Mouse (Mus musculus): ENCODE measurements around the gene Slc5a2. TPM values are rescaled to one million over a fixed set of nuclear protein-coding genes. Genes with fewer than 3 reads are reported as not detected.

The Slc5a2 gene
- polyA plus RNA-seq, 1 experiment: 2.0 TPM

- H3K27ac ChIP-seq (ENCODE audit: control insufficient read depth, insufficient read depth, low read depth, low read length): no peak overlapping the region
- peaks cover 5% of the 10 kb centered on the region for H3K4me1 ChIP-seq (ENCODE audit: control insufficient read depth, insufficient read depth, low read length)
- TF ChIP-seq POLR2A (IDR thresholded peaks at IDR 0.05; ENCODE audit: control insufficient read depth, low read depth, low read length) (no peak), CTCF (IDR thresholded peaks at IDR 0.05; ENCODE audit: control insufficient read depth, insufficient read depth, insufficient replicate concordance, low read depth, low read length) (no peak)
- H3K4me3 ChIP-seq (ENCODE audit: control insufficient read depth, low read depth, low read length): no peak overlapping the region
- H3K27me3 ChIP-seq (ENCODE audit: control insufficient read depth, insufficient read depth, low read length): no peaks in the 10 kb centered on the region
- H3K36me3 ChIP-seq (ENCODE audit: control insufficient read depth, insufficient read depth, low read length): no peaks in the 10 kb centered on the region
Measured at GRCm38 (mm10) chr7:128298481-128299342, 33.3 kb downstream of the Slc5a2 start.

GRCm38 (mm10) chr7:128300952-128301351, 35.5 kb downstream of the Slc5a2 start:
- Histone ChIP-seq H3K4me1 (ENCODE audit: control insufficient read depth, insufficient read depth, low read length) (peaks cover 5% of the 10 kb centered on the region), H3K4me3 (ENCODE audit: control insufficient read depth, low read depth, low read length) (no peak overlapping the region), H3K27me3 (ENCODE audit: control insufficient read depth, insufficient read depth, low read length) (no peaks in the 10 kb centered on the region), H3K27ac (ENCODE audit: control insufficient read depth, insufficient read depth, low read depth, low read length) (no peak overlapping the region), H3K36me3 (ENCODE audit: control insufficient read depth, insufficient read depth, low read length) (no peaks in the 10 kb centered on the region)
- TF ChIP-seq POLR2A (IDR thresholded peaks at IDR 0.05; ENCODE audit: control insufficient read depth, low read depth, low read length) (no peak), CTCF (IDR thresholded peaks at IDR 0.05; ENCODE audit: control insufficient read depth, insufficient read depth, insufficient replicate concordance, low read depth, low read length) (no peak)

GRCm38 (mm10) chr7:128302151-128302550, 36.7 kb downstream of the Slc5a2 start:
- Histone ChIP-seq H3K36me3 (ENCODE audit: control insufficient read depth, insufficient read depth, low read length) (no peaks in the 10 kb centered on the region), H3K27me3 (ENCODE audit: control insufficient read depth, insufficient read depth, low read length) (no peaks in the 10 kb centered on the region), H3K4me1 (ENCODE audit: control insufficient read depth, insufficient read depth, low read length) (peaks cover 3% of the 10 kb centered on the region), H3K27ac (ENCODE audit: control insufficient read depth, insufficient read depth, low read depth, low read length) (no peak overlapping the region), H3K4me3 (ENCODE audit: control insufficient read depth, low read depth, low read length) (no peak overlapping the region)
- TF ChIP-seq POLR2A (IDR thresholded peaks at IDR 0.05; ENCODE audit: control insufficient read depth, low read depth, low read length) (no peak), CTCF (IDR thresholded peaks at IDR 0.05; ENCODE audit: control insufficient read depth, insufficient read depth, insufficient replicate concordance, low read depth, low read length) (no peak)

DNA sequence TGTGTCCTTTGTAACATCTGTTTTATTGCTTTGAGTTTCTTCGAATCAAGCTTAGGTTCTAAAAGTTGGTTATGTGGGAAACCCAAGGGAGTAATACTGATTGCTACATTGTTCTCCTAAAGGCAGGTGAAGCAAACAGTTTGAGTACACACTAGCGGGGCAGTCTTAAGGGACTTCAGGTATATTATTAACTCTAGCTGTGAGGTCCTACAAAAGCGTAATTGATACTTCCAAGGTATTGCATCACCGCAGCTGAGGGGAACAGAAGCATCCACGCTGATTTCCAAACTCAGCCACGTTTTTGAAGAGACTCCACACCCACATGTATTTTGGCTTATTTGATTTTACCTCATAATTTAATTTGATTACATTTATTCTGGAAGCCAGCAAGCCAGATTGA, 38.7 kb downstream of the Slc5a2 start:
- no peak overlapping the region for H3K4me3 ChIP-seq (ENCODE audit: control insufficient read depth, low read depth, low read length)
- H3K27ac ChIP-seq (ENCODE audit: control insufficient read depth, insufficient read depth, low read depth, low read length): no peak overlapping the region
- H3K27me3 ChIP-seq (ENCODE audit: control insufficient read depth, insufficient read depth, low read length): no peaks in the 10 kb centered on the region
- H3K4me1 ChIP-seq (ENCODE audit: control insufficient read depth, insufficient read depth, low read length): no peaks in the 10 kb centered on the region
- H3K36me3 ChIP-seq (ENCODE audit: control insufficient read depth, insufficient read depth, low read length): no peaks in the 10 kb centered on the region
- no peak for TF ChIP-seq POLR2A (IDR thresholded peaks at IDR 0.05; ENCODE audit: control insufficient read depth, low read depth, low read length)
- TF ChIP-seq CTCF (IDR thresholded peaks at IDR 0.05; ENCODE audit: control insufficient read depth, insufficient read depth, insufficient replicate concordance, low read depth, low read length): no peak

DNA sequence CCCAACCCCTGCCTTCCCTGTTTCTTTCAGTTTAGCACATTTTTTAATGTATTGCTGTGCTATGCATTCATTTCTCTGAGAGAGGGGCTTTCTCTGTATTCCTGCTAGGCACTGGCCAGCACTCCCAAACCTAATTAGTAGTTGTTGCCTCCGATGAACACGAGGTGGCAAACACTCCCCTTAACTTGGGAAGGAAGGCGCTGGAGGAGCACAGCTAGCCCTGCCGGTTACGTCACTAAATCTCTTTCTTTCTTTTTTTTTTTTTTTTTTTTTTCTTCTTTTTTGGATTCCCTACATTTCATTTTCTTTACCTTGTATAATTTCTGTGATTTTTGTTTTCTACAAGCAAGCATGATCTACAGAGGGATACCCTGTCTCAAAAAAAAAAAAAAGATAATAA, 39.5 kb downstream of the Slc5a2 start:
- TF ChIP-seq POLR2A (IDR thresholded peaks at IDR 0.05; ENCODE audit: control insufficient read depth, low read depth, low read length): no peak
- peak; percentile 37; the same call in 1 of the 2 replicates for TF ChIP-seq CTCF (IDR thresholded peaks at IDR 0.05; ENCODE audit: control insufficient read depth, insufficient read depth, insufficient replicate concordance, low read depth, low read length)
- Histone ChIP-seq H3K4me1 (ENCODE audit: control insufficient read depth, insufficient read depth, low read length) (no peaks in the 10 kb centered on the region), H3K4me3 (ENCODE audit: control insufficient read depth, low read depth, low read length) (no peak overlapping the region), H3K27ac (ENCODE audit: control insufficient read depth, insufficient read depth, low read depth, low read length) (no peak overlapping the region), H3K27me3 (ENCODE audit: control insufficient read depth, insufficient read depth, low read length) (no peaks in the 10 kb centered on the region), H3K36me3 (ENCODE audit: control insufficient read depth, insufficient read depth, low read length) (no peaks in the 10 kb centered on the region)

DNA sequence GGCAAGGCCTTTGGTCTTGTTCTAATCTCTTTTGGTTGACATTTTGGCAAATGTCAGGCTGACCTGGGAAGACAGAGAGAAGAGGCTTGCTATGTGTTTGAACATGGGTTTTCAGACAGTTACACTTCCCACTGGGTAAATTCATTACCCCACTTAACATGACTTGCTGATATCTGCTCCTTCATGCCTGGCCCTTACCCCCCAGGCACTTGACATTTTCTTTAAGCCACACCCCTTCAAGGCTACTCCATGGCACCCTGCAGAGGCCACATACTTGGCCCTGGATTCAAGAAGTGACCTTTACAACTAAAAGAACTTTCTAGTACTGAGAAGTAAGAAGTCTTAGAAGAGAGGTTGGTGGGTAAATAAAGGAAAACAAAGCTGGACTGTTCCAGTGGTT, 42.4 kb downstream of the Slc5a2 start:
- no peaks in the 10 kb centered on the region for H3K27me3 ChIP-seq (ENCODE audit: control insufficient read depth, insufficient read depth, low read length)
- no peak overlapping the region for H3K27ac ChIP-seq (ENCODE audit: control insufficient read depth, insufficient read depth, low read depth, low read length)
- H3K4me1 ChIP-seq (ENCODE audit: control insufficient read depth, insufficient read depth, low read length): no peaks in the 10 kb centered on the region; the same call in 1 of the 2 replicates
- no peak overlapping the region for H3K4me3 ChIP-seq (ENCODE audit: control insufficient read depth, low read depth, low read length)
- no peaks in the 10 kb centered on the region for H3K36me3 ChIP-seq (ENCODE audit: control insufficient read depth, insufficient read depth, low read length)
- TF ChIP-seq POLR2A (IDR thresholded peaks at IDR 0.05; ENCODE audit: control insufficient read depth, low read depth, low read length) (no peak), CTCF (IDR thresholded peaks at IDR 0.05; ENCODE audit: control insufficient read depth, insufficient read depth, insufficient replicate concordance, low read depth, low read length) (no peak)

DNA sequence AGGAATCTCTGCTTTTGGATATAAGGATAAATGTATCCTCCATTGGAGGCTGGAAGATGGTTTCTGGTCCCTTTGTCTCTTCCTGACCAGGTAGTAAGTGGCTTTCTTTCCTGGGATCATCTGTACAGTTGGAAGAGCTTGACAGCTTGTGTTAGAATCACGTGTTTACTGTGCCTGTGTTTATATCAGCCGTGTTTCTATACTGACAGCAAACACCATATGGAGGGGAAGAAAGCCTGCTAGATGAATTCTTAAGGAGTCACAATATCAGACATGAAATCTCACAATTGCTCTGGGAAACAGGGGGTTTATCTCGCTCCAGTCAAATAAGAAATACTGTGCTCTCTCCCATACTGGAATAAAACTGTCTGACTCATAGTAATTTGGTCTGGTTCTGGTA, 43.8 kb downstream of the Slc5a2 start:
- H3K27me3 ChIP-seq (ENCODE audit: control insufficient read depth, insufficient read depth, low read length): no peaks in the 10 kb centered on the region
- no peaks in the 10 kb centered on the region for H3K36me3 ChIP-seq (ENCODE audit: control insufficient read depth, insufficient read depth, low read length)
- TF ChIP-seq CTCF (IDR thresholded peaks at IDR 0.05; ENCODE audit: control insufficient read depth, insufficient read depth, insufficient replicate concordance, low read depth, low read length): no peak
- H3K4me3 ChIP-seq (ENCODE audit: control insufficient read depth, low read depth, low read length): no peak overlapping the region
- H3K27ac ChIP-seq (ENCODE audit: control insufficient read depth, insufficient read depth, low read depth, low read length): no peak overlapping the region
- no peaks in the 10 kb centered on the region; the same call in 1 of the 2 replicates for H3K4me1 ChIP-seq (ENCODE audit: control insufficient read depth, insufficient read depth, low read length)
